Mouse (Mus musculus) cerebellum, adult 2 months (tissue): Measurements from ENCODE around the gene Rapgef6. TPM values are rescaled to one million over a fixed set of nuclear protein-coding genes. Genes with fewer than 3 reads are reported as not detected.

Experiments used
- DNase-seq, 2 experiments: peaks; one replicate each; pipeline ENCODE4 v3.0.0; 2021
- H3K27ac ChIP-seq: fragments of 200-500 bp; 2 replicates; pipeline ENCODE4 v1.5.1; 2012; ENCODE audit warnings: low read length, control low read depth, inconsistent platforms; ENCODE audit not compliant: insufficient read depth
- H3K27me3 ChIP-seq: fragments of 200-500 bp; 2 replicates; pipeline ENCODE4 v1.6.1; 2012; ENCODE audit warnings: inconsistent platforms, mild to moderate bottlenecking, low read length, moderate library complexity; ENCODE audit not compliant: control insufficient read depth, insufficient read depth
- H3K4me1 ChIP-seq: fragments of 200-500 bp; 2 replicates; pipeline ENCODE4 v1.6.1; 2011; ENCODE audit warnings: low read length; ENCODE audit not compliant: control insufficient read depth, insufficient read depth
- H3K4me3 ChIP-seq: fragments of 200-500 bp; replicated peaks from 2 replicates; pipeline ENCODE3; 2011; ENCODE audit warnings: mild to moderate bottlenecking, low read depth, low read length, control low read depth; ENCODE audit not compliant: insufficient read depth
- CTCF ChIP-seq: fragments of 200-500 bp; IDR thresholded peaks from 2 replicates; pipeline ENCODE4 v1.5.1; 2011; ENCODE audit warnings: low read depth, mild to moderate bottlenecking, control low read depth, low read length, moderate library complexity, borderline replicate concordance; ENCODE audit not compliant: insufficient read depth
- POLR2A ChIP-seq: fragments of 200-500 bp; IDR thresholded peaks from 2 replicates; pipeline ENCODE4 v1.6.1; 2011; ENCODE audit warnings: low read length, control low read depth, borderline replicate concordance; ENCODE audit not compliant: insufficient read depth
- WGBS: fragments of 180-500 bp; shearing (Covaris S2); methylation state at CpG from one replicate; pipeline ENCODE4 v1.1.7; 2018; 5-methylcytosine and 5-hydroxymethylcytosine counted together
- polyA plus RNA-seq: library from polyadenylated mRNA; depleted of rRNA; stranded (reverse); fragments of >200 nt; gene quantifications from 2 replicates; pipeline ENCODE4 v1.2.3, GENCODE M21; 2012

The Rapgef6 gene
- polyA plus RNA-seq, 1 experiment: 24.2 TPM

DNA sequence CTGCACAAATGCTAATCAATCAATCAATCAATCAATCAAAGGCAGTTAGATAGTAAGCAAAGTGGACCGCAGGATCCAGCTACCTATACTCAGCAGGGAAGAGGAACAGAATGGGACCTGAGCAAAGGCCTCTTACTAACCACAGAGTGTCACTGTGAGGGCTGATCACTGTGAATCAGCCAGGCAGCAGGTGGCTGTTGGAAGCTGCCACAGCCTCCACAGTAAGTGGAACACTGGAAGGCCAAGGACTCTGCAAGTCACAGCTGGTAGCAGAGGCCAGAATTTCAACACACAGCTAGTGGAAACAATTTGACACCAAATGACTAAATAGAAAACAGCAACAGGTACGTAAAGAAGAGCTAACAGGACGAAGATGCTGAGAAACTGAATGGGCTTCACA lies 196.0 kb downstream of the Rapgef6 start:
- TF ChIP-seq POLR2A: no peak
- TF ChIP-seq CTCF: no peak
- H3K27me3 ChIP-seq: no peaks in the 10 kb centered on the region
- no peak for DNase-seq
- H3K4me1 ChIP-seq: peaks cover 16% of the 10 kb centered on the region
- WGBS: 71% methylated on average over 3 of the region's 3 CpGs
- no peak overlapping the region for H3K27ac ChIP-seq
- no peak overlapping the region for H3K4me3 ChIP-seq

DNA sequence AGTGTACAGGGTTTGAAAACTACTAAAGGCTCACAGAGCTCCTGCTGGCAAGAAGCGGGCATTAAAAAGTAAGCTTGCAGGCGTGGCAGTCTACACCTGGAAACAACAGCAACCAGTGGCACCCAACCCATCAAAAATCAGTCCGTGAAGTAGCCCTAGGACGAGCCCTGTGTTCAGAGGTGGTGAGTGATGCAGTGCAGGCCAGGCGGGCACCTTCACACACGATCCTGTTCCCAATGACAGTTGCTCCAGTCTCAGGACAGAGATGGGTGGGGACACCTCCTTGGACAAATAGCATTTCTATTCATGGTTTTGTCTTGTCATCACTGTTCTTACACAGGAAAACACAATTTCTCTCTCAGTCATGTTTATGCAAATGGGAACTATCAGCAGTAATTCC lies 199.4 kb downstream of the Rapgef6 start:
- 89% methylated on average over 6 of the region's 6 CpGs for WGBS
- H3K27me3 ChIP-seq: no peaks in the 10 kb centered on the region
- H3K4me1 ChIP-seq: peaks cover 24% of the 10 kb centered on the region
- TF ChIP-seq POLR2A: no peak
- TF ChIP-seq CTCF: no peak
- H3K27ac ChIP-seq: no peak overlapping the region
- no peak for DNase-seq
- no peak overlapping the region for H3K4me3 ChIP-seq

DNA sequence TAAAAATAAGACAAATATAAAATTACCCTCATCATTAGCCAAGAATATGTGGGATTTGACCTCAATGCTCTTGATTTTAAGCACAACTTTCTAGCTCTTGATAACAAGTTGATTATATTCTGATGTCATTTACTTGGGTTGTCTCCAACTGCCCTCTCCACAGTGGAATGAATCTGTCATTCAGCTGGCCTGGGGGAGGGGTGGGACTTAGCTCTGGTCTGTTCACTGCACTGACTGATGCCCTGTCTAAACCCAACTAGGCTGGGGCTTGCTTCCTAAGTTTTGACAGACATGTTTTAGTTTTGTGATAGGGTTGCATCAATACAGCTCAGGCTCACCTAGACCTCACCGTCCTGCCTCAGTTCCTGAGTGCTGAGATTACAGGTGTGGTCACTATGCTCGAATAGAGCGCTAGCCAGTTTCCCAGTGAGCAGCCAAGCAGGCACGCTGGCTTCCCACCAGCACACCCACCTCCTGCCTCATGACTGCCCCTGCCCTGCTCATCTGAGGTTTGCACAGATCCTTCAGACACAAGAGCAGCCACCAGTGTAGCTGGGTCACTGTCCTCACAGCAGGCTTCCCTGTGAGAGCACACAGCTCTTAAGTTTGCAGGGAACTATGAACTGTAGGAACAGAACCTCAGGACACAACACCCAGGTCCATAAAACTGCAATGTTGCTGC lies 201.8 kb downstream of the Rapgef6 start:
- 30% methylated on average over 4 of the region's 4 CpGs for WGBS
- peak in 1 of 2 experiments; percentile 33 for DNase-seq
- Histone ChIP-seq H3K4me1 (peaks cover 14% of the 10 kb centered on the region), H3K4me3 (no peak overlapping the region), H3K27me3 (no peaks in the 10 kb centered on the region), H3K27ac (no peak overlapping the region)
- TF ChIP-seq POLR2A (no peak), CTCF (no peak)

DNA sequence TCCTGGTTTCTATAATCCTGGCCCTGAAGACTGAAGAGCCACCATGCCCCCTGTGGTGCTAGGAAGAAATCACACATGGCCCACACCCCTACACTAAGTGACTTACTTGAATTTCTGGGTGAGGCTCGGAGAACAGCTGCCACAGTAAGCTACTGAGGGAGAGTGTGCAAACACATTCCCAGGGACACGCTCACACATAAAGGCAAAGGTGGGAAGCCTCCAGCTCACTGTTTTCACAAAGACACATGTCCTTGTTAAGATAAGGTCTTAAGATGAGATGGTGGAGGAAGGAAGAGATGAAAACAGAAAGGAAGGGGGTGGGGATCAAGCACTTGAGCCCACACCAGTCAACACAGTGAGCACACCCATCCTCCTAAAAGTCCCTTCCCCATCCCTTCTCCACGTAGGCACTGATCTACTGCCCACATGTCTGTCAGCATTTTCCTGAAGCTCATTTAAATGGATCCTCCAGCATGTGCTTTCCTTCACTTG lies 204.0 kb downstream of the Rapgef6 start:
- H3K4me1 ChIP-seq: peaks cover 8% of the 10 kb centered on the region
- no peaks in the 10 kb centered on the region for H3K27me3 ChIP-seq
- 83% methylated on average over 3 of the region's 3 CpGs for WGBS
- no peak overlapping the region for H3K4me3 ChIP-seq
- no peak for TF ChIP-seq POLR2A
- TF ChIP-seq CTCF: no peak
- H3K27ac ChIP-seq: no peak overlapping the region
- DNase-seq: no peak

DNA sequence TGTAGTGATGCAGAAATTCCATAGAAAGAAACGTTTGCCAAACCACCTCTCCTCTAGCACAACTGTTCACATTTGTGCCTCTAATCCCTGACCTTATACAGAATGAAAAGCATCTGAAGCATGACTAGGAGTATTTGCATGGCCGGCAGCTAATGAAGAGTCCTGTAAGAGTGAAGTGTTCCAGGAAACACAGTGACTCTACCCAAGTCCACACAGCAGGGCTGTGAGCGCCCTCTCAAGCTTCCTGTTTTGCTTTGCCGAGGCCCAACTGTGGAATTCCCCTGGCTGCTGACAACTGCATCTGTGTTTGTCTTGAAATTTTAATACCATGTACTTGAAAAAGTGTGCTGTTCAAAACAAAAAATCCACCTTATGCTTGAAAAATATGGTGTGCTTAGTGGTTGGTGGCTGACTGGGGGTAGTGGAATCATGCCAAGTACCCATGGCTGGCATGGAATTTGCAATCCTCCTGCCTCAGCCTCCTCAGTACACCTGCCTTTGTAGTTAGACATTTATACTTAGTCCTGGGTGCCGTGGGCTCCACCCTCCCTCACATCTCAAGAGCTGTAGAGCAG lies 204.8 kb downstream of the Rapgef6 start:
- 68% methylated on average over 5 of the region's 5 CpGs for WGBS
- no peak for DNase-seq
- TF ChIP-seq CTCF: no peak
- no peak for TF ChIP-seq POLR2A
- peaks cover 8% of the 10 kb centered on the region for H3K4me1 ChIP-seq
- H3K27ac ChIP-seq: no peak overlapping the region
- H3K4me3 ChIP-seq: no peak overlapping the region
- no peaks in the 10 kb centered on the region for H3K27me3 ChIP-seq

DNA sequence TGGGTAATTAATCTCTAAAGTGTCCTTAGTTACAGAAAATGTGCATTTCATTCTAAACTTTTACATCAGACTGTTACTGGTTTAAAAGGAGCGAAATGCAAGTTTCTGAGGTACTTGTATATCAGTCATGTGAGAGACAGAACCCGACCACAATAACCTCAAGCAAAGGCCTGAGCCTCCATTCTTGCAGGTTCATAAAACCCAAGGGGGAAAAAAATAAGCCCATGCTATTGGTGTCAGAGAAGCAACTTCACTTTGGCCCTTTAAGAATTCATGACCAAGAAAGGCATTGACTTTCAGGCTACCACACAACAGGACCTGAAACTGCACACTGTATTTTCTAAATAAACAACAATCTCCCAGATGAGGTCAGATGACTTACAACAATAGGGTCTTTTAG lies 205.7 kb downstream of the Rapgef6 start:
- no peak overlapping the region for H3K27ac ChIP-seq

DNA sequence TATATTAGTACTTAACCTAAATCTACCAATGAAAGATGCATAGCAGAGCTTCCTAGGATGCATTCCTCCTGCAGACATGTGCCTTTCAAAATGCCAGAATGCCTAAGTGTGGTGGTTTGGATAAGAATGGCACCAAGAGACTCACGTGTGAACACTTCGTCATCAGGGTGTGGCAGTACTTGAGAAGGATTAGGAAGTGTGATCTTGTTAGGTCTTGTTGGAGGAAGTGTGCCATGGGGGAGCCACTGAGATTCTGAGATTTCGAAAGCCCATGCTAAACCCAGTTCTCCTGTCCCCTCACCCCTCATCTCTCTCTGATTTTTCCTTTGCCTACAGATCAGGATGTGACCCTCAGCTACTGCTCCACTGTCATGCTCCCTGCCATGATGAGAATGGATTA lies 206.7 kb downstream of the Rapgef6 start:
- TF ChIP-seq POLR2A: no peak
- TF ChIP-seq CTCF: no peak
- no peak for DNase-seq
- Histone ChIP-seq H3K27ac (no peak overlapping the region), H3K4me3 (no peak overlapping the region), H3K27me3 (no peaks in the 10 kb centered on the region), H3K4me1 (peaks cover 11% of the 10 kb centered on the region)
- 96% methylated on average over 3 of the region's 3 CpGs for WGBS

More for the DNA sequence above, 205.7 kb downstream of the Rapgef6 start:
- Histone ChIP-seq H3K4me1 (peaks cover 8% of the 10 kb centered on the region), H3K27me3 (no peaks in the 10 kb centered on the region), H3K4me3 (no peak overlapping the region)
- no peak for DNase-seq
- 94% methylated on average over 2 of the region's 2 CpGs for WGBS
- TF ChIP-seq CTCF: no peak
- TF ChIP-seq POLR2A: no peak

DNA sequence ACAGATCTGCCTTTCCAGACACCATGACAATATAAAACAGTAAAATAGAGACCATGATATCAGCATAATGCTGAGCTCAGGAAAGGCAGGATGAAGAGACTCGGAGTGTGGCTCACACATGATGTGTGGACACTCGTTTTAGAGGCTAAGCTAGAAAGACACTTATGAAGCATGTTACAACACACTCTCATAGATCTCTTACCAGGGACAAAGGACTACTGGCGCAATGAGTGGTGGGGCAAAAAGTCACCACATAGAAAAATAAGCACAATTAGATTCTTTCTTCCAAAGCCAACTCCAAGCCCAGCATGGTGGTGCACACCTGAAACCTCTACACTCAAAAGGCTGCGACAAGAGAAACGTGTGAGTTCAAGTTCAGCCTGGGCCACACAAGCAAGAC lies 208.3 kb downstream of the Rapgef6 start:
- TF ChIP-seq CTCF: no peak
- no peak for TF ChIP-seq POLR2A
- 94% methylated on average over 5 of the region's 5 CpGs for WGBS
- Histone ChIP-seq H3K4me1 (peaks cover 6% of the 10 kb centered on the region), H3K27me3 (no peaks in the 10 kb centered on the region), H3K4me3 (no peak overlapping the region), H3K27ac (no peak overlapping the region)
- no peak for DNase-seq
